Mouse (Mus musculus) testis, adult 2 months (tissue): ENCODE measurements at regions not wholly inside any gene's neighbourhood (a gene's known extent, or its start where the extent isn't known, plus 50 kb on each side); places are given as distances from the start of the nearest gene placed in this dataset.

Source experiments
- H3K27ac ChIP-seq: fragments of 200-500 bp; 2 replicates; pipeline ENCODE4 v1.5.1; 2012; ENCODE audit warnings: low read depth, low read length; ENCODE audit not compliant: control insufficient read depth, insufficient read depth
- H3K27me3 ChIP-seq: fragments of 200-500 bp; 2 replicates; pipeline ENCODE4 v1.6.1; 2012; ENCODE audit warnings: mild to moderate bottlenecking, low read length, moderate library complexity; ENCODE audit not compliant: control insufficient read depth, insufficient read depth
- H3K36me3 ChIP-seq: fragments of 200-500 bp; 2 replicates; pipeline ENCODE4 v1.6.1; 2012; ENCODE audit warnings: mild to moderate bottlenecking, low read length; ENCODE audit not compliant: control insufficient read depth, insufficient read depth
- H3K4me1 ChIP-seq: fragments of 200-500 bp; 2 replicates; pipeline ENCODE4 v1.6.1; 2012; ENCODE audit warnings: low read length; ENCODE audit not compliant: control insufficient read depth, insufficient read depth
- H3K4me3 ChIP-seq: fragments of 200-500 bp; 2 replicates; pipeline ENCODE4 v1.5.1; 2012; ENCODE audit warnings: low read depth, mild to moderate bottlenecking, low read length, moderate library complexity, mixed read lengths; ENCODE audit not compliant: control insufficient read depth
- CTCF ChIP-seq: fragments of 200-500 bp; IDR thresholded peaks from 2 replicates; pipeline ENCODE4 v1.5.1; 2012; ENCODE audit warnings: low read depth, mild to moderate bottlenecking, inconsistent platforms, low read length, moderate library complexity; ENCODE audit not compliant: control insufficient read depth, insufficient read depth, insufficient replicate concordance
- POLR2A ChIP-seq: fragments of 200-500 bp; IDR thresholded peaks from 2 replicates; pipeline ENCODE4 v1.6.1; 2012; ENCODE audit warnings: low read depth, mild to moderate bottlenecking, inconsistent platforms, low read length, moderate library complexity; ENCODE audit not compliant: control insufficient read depth

- no peaks in the 10 kb centered on the region for H3K4me1 ChIP-seq
- no peak overlapping the region for H3K27ac ChIP-seq
- H3K36me3 ChIP-seq, result no peaks in the 10 kb centered on the region
- no peaks in the 10 kb centered on the region for H3K27me3 ChIP-seq
- TF ChIP-seq CTCF, result no peak
- TF ChIP-seq POLR2A, result no peak
- no peak overlapping the region for H3K4me3 ChIP-seq
Measured at GRCm38 (mm10) chr4:93675739-93676402, 340.6 kb upstream of the Tusc1 start.

DNA sequence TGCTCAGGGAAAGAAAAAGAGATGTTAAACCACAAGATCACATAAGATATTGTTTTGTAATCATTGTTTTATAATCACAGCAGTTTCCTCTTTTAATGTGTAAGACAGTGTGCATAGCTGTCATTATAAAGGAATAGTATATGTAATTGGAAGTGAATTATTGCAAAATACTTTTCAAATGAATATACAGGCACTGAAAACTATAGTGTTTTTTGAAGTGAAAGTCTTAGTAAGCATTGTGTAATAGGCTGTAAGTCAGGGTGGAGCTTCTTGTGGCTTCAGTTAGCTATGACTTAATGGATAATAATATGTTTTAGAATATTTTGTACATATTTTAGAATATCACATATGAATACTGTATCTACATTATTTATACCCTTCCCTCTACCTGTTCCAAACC is 333.7 kb upstream of the Tusc1 start:
- no peak overlapping the region for H3K27ac ChIP-seq
- no peak overlapping the region for H3K4me3 ChIP-seq
- no peaks in the 10 kb centered on the region for H3K36me3 ChIP-seq
- H3K4me1 ChIP-seq, result no peaks in the 10 kb centered on the region
- H3K27me3 ChIP-seq, result no peaks in the 10 kb centered on the region
- no peak for TF ChIP-seq POLR2A
- TF ChIP-seq CTCF, result no peak

GRCm38 (mm10) chr4:93664293-93664692 is 329.0 kb upstream of the Tusc1 start:
- TF ChIP-seq POLR2A (no peak), CTCF (no peak)
- H3K27ac ChIP-seq, result no peak overlapping the region
- no peaks in the 10 kb centered on the region for H3K4me1 ChIP-seq
- no peaks in the 10 kb centered on the region for H3K36me3 ChIP-seq
- H3K27me3 ChIP-seq, result no peaks in the 10 kb centered on the region
- H3K4me3 ChIP-seq, result no peak overlapping the region

GRCm38 (mm10) chr4:93638207-93638606 is 302.9 kb upstream of the Tusc1 start:
- H3K36me3 ChIP-seq, result no peaks in the 10 kb centered on the region
- no peak overlapping the region for H3K4me3 ChIP-seq
- no peak for TF ChIP-seq POLR2A
- no peak for TF ChIP-seq CTCF
- H3K4me1 ChIP-seq, result no peaks in the 10 kb centered on the region
- no peak overlapping the region for H3K27ac ChIP-seq
- no peaks in the 10 kb centered on the region for H3K27me3 ChIP-seq

GRCm38 (mm10) chr4:93598474-93598873 is 263.2 kb upstream of the Tusc1 start:
- Histone ChIP-seq H3K27ac (no peak overlapping the region), H3K36me3 (no peaks in the 10 kb centered on the region), H3K27me3 (no peaks in the 10 kb centered on the region), H3K4me1 (no peaks in the 10 kb centered on the region), H3K4me3 (no peak overlapping the region)
- TF ChIP-seq CTCF, result no peak
- no peak for TF ChIP-seq POLR2A

GRCm38 (mm10) chr4:93584328-93584727 is 249.0 kb upstream of the Tusc1 start:
- Histone ChIP-seq H3K4me3 (no peak overlapping the region), H3K4me1 (no peaks in the 10 kb centered on the region), H3K27ac (no peak overlapping the region), H3K27me3 (no peaks in the 10 kb centered on the region), H3K36me3 (no peaks in the 10 kb centered on the region)
- no peak for TF ChIP-seq POLR2A
- TF ChIP-seq CTCF, result no peak

GRCm38 (mm10) chr4:93583670-93584303 is 248.5 kb upstream of the Tusc1 start:
- TF ChIP-seq POLR2A (no peak), CTCF (no peak)

GRCm38 (mm10) chr4:93579343-93579742 is 244.0 kb upstream of the Tusc1 start:
- Histone ChIP-seq H3K27me3 (no peaks in the 10 kb centered on the region), H3K4me3 (no peak overlapping the region), H3K4me1 (no peaks in the 10 kb centered on the region), H3K27ac (no peak overlapping the region), H3K36me3 (no peaks in the 10 kb centered on the region)
- TF ChIP-seq CTCF (no peak), POLR2A (no peak)

More at GRCm38 (mm10) chr4:93583670-93584303, 248.5 kb upstream of the Tusc1 start:
- Histone ChIP-seq H3K36me3 (no peaks in the 10 kb centered on the region), H3K27me3 (no peaks in the 10 kb centered on the region), H3K4me3 (no peak overlapping the region), H3K4me1 (no peaks in the 10 kb centered on the region), H3K27ac (no peak overlapping the region)
